Mouse (Mus musculus) kidney, embryonic 15.5 days (tissue): ENCODE measurements at regions not wholly inside any gene's neighbourhood (a gene's known extent, or its start where the extent isn't known, plus 50 kb on each side); places are given as distances from the start of the nearest gene placed in this dataset.

Experiments used
- ATAC-seq: fragments of 200-750 bp; cut with Nextera tagmentation; replicated peaks from 2 replicates; pipeline ENCODE4 v1.8.0; 2017; ENCODE audit warnings: moderate TSS enrichment; ENCODE audit not compliant: low FRiP score
- H3K27ac ChIP-seq: fragments of 300-500 bp; sonication (generic); 2 replicates; pipeline ENCODE4 v1.5.1; 2015; ENCODE audit warnings: mild to moderate bottlenecking, inconsistent platforms
- H3K27me3 ChIP-seq: fragments of 300-500 bp; sonication (generic); 2 replicates; pipeline ENCODE4 v1.6.1; 2015; ENCODE audit warnings: inconsistent platforms
- H3K36me3 ChIP-seq: fragments of 300-500 bp; sonication (generic); 2 replicates; pipeline ENCODE4 v1.6.1; 2015; ENCODE audit warnings: inconsistent platforms
- H3K4me1 ChIP-seq: fragments of 300-500 bp; sonication (generic); 2 replicates; pipeline ENCODE4 v1.6.1; 2015; ENCODE audit warnings: inconsistent platforms
- H3K4me2 ChIP-seq: fragments of 300-500 bp; sonication (generic); 2 replicates; pipeline ENCODE4 v1.6.1; 2015; ENCODE audit warnings: moderate library complexity, mild to moderate bottlenecking, inconsistent platforms
- H3K4me3 ChIP-seq: fragments of 300-500 bp; sonication (generic); replicated peaks from 2 replicates; pipeline ENCODE4 v1.5.1; 2015; ENCODE audit warnings: mild to moderate bottlenecking, inconsistent platforms
- H3K9ac ChIP-seq: fragments of 300-500 bp; sonication (generic); 2 replicates; pipeline ENCODE4 v1.6.1; 2015; ENCODE audit warnings: mild to moderate bottlenecking, inconsistent platforms
- H3K9me3 ChIP-seq: fragments of 300-500 bp; sonication (generic); replicated peaks from 2 replicates; pipeline ENCODE4 v1.6.1; 2016; ENCODE audit warnings: inconsistent platforms
- WGBS: fragments of 180-500 bp; shearing (Covaris S2); methylation state at CpG from one replicate; pipeline ENCODE4 v1.1.7; 2015; ENCODE audit warnings: mixed read lengths; 5-methylcytosine and 5-hydroxymethylcytosine counted together

DNA sequence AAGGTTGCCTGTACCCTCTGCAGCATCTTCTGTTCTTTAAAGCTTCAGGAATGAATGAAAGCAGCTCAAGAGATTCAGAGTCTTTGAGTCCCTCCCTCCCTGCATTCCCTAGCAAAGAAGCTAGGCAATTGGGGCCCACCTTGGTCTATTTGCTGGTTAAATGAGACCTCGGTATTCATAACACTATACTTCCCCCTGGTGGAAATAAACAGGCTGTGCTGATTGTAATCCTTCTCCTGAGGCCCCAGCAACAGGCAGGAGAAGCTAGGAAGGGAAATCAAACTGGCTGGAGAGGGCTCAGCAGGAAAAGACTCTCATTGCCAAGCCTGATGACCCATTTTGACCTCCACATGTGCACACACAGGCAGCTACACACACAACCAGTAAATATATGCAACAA is 137.1 kb downstream of the Sh3bp4 start:
- Histone ChIP-seq H3K4me3 (no peak overlapping the region), H3K27me3 (no peaks in the 10 kb centered on the region), H3K4me2 (no peak overlapping the region), H3K4me1 (no peaks in the 10 kb centered on the region), H3K9me3 (no peaks in the 10 kb centered on the region; the same call in 1 of the 2 replicates), H3K27ac (no peak overlapping the region), H3K36me3 (no peaks in the 10 kb centered on the region), H3K9ac (no peak overlapping the region)
- ATAC-seq = no peak
- WGBS = 13% methylated on average over 1 of the region's 1 CpGs

DNA sequence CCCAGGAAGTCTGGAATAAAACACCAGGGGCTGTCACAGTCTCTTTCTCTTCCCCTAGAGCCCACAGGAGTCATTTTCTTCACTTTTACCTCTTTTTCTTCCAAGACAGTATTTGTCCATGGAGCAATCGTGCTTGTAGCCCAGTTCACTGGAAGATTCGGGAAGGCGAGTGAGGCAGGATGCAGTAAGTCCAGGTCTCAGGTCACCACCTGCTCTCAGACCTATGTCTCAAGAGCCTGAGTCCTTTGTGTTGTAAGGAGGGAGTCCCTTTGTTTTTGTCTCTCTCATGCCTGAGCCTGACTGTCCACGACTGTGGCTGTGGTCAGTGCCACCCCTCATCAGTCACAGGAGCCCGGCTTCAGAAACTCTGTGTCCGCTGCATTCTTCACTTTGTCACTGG is 140.9 kb downstream of the Sh3bp4 start:
- no peak overlapping the region for H3K27ac ChIP-seq
- H3K9me3 ChIP-seq = no peaks in the 10 kb centered on the region
- no peaks in the 10 kb centered on the region for H3K36me3 ChIP-seq
- no peaks in the 10 kb centered on the region for H3K27me3 ChIP-seq
- no peak overlapping the region for H3K9ac ChIP-seq
- no peaks in the 10 kb centered on the region for H3K4me1 ChIP-seq
- no peak overlapping the region for H3K4me3 ChIP-seq
- no peak overlapping the region for H3K4me2 ChIP-seq
- 82% methylated on average over 6 of the region's 6 CpGs for WGBS
- ATAC-seq = no peak

DNA sequence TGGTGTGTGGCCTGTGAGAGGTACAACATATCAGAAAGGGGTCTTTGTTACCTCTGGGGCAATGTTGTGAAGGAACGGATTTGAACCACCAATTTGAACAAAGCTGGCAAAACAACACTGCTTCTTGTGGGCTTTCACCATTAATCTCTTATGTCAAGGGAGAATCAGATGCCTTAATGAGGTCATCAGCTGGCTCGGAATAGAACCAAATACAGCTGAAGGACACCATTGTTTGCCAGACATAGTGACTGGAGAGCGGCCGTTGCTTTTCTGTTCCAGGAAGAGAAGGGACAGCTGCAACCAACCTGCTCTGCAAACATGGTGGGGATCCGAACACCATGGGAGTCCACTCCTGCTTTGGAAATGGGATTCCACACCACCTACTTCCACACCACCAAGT is 158.2 kb downstream of the Sh3bp4 start:
- no peaks in the 10 kb centered on the region for H3K9me3 ChIP-seq
- ATAC-seq = no peak
- H3K27ac ChIP-seq = no peak overlapping the region
- no peaks in the 10 kb centered on the region for H3K36me3 ChIP-seq
- no peak overlapping the region for H3K9ac ChIP-seq
- no peaks in the 10 kb centered on the region for H3K27me3 ChIP-seq
- WGBS = 84% methylated on average over 5 of the region's 5 CpGs
- H3K4me2 ChIP-seq = no peak overlapping the region
- no peaks in the 10 kb centered on the region for H3K4me1 ChIP-seq
- no peak overlapping the region for H3K4me3 ChIP-seq

DNA sequence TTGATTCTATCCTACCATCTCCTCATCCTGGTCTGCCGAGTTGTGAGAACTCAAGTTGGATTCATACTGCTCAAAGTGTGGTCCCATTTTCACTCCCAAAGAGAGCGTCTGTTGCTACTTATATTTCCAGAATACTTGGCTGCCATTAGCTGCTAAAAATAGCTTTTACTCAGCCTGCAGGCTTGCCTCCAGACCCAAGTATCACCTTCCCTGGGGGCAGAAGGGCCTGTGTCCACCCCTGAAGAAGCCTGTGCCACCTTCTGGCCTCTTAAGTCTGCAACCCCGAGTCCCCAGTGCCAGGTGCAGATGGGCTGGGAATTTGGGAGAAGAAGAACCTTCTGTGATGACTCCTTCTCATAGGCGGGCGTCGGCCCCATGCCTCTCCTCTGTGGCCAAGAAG is 161.5 kb downstream of the Sh3bp4 start:
- H3K4me3 ChIP-seq = no peak overlapping the region
- no peaks in the 10 kb centered on the region for H3K27me3 ChIP-seq
- no peak overlapping the region for H3K27ac ChIP-seq
- no peaks in the 10 kb centered on the region for H3K36me3 ChIP-seq
- H3K4me1 ChIP-seq = peaks cover 3% of the 10 kb centered on the region
- WGBS = 86% methylated on average over 6 of the region's 6 CpGs
- ATAC-seq = no peak
- no peak overlapping the region for H3K9ac ChIP-seq
- no peak overlapping the region for H3K4me2 ChIP-seq
- no peaks in the 10 kb centered on the region for H3K9me3 ChIP-seq

DNA sequence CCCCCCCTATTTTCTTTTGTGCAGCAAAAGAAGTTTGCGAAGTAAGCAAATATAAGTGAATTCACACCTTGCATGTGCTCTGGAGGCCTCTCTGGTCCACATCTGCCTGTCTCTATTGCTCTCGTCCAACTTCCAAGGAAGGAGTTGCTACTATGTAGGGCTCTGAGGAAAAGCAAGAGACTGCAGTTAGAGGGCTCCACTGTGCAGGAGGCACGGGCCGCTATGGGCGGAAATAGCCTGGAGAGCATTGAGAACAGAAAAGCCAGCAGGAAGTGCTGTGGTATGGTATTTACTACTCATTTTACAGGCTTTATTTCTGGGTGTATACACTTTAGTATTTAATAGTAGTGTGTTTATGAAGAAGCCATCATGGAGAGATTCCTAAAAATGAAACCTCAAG is 162.2 kb downstream of the Sh3bp4 start:
- no peak for ATAC-seq
- Histone ChIP-seq H3K27ac (no peak overlapping the region), H3K4me2 (no peak overlapping the region), H3K9me3 (no peaks in the 10 kb centered on the region), H3K27me3 (no peaks in the 10 kb centered on the region), H3K9ac (no peak overlapping the region), H3K4me1 (peaks cover 3% of the 10 kb centered on the region), H3K36me3 (no peaks in the 10 kb centered on the region), H3K4me3 (no peak overlapping the region)
- 65% methylated on average over 5 of the region's 5 CpGs for WGBS

DNA sequence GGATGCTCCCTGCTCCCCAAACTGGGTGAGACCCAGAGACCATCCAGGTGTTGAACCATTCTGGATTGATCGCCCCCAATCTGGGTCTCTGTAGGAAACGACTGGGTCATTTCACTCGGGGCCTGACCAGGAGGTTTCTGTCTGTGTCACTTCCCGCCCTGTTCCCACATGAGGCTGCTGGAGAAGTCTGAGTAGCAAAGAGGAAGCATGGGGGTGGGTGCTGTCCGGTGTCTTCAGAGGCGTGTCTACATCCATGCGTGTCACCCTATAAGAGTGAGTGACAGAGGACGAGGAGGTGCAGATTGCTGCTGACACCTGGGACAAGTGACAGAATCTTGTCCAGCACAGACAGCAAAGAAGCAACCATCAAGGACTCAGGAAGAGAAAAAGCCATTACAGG is 164.7 kb downstream of the Sh3bp4 start:
- no peak overlapping the region for H3K27ac ChIP-seq
- no peak overlapping the region for H3K4me2 ChIP-seq
- no peaks in the 10 kb centered on the region for H3K36me3 ChIP-seq
- no peak for ATAC-seq
- H3K4me3 ChIP-seq = no peak overlapping the region
- no peak overlapping the region for H3K9ac ChIP-seq
- H3K4me1 ChIP-seq = peaks cover 3% of the 10 kb centered on the region
- no peaks in the 10 kb centered on the region for H3K27me3 ChIP-seq
- H3K9me3 ChIP-seq = no peaks in the 10 kb centered on the region
- WGBS = 50% methylated on average over 8 of the region's 8 CpGs

DNA sequence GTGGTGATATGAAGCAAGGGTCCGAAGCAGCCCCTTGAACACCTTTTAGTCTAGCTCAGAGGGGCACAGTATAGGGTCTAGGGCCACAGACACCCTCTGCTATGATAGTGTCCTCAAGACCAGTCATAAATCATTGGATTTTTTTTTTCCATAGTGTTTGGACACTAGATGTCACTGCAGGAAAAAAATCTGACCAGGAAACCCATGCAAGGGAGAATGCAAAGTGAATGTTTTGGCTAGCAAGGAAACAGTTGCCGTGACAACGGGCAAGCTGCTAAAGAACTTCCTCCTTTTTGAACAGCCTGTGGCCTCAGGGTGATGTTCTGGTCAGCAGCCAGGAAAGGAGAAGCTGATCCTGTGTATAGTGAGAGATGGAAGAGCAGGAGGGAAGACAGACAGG is 165.1 kb downstream of the Sh3bp4 start:
- no peak overlapping the region for H3K4me2 ChIP-seq
- H3K9me3 ChIP-seq = no peaks in the 10 kb centered on the region
- no peak overlapping the region for H3K27ac ChIP-seq
- peak; percentile 36; the same call in 1 of the 2 replicates for ATAC-seq
- H3K36me3 ChIP-seq = no peaks in the 10 kb centered on the region
- 44% methylated on average over 3 of the region's 3 CpGs for WGBS
- no peak overlapping the region for H3K4me3 ChIP-seq
- peaks cover 3% of the 10 kb centered on the region for H3K4me1 ChIP-seq
- H3K9ac ChIP-seq = no peak overlapping the region
- no peaks in the 10 kb centered on the region for H3K27me3 ChIP-seq

- peaks cover 3% of the 10 kb centered on the region for H3K4me1 ChIP-seq
- no peak overlapping the region for H3K9ac ChIP-seq
- no peak for ATAC-seq
- H3K4me3 ChIP-seq = no peak overlapping the region
- no peaks in the 10 kb centered on the region for H3K9me3 ChIP-seq
- H3K36me3 ChIP-seq = no peaks in the 10 kb centered on the region
- no peak overlapping the region for H3K27ac ChIP-seq
- no peak overlapping the region for H3K4me2 ChIP-seq
- WGBS = 61% methylated on average over 5 of the region's 5 CpGs
- H3K27me3 ChIP-seq = no peaks in the 10 kb centered on the region
Measured at GRCm38 (mm10) chr1:89237696-89238095, 167.5 kb downstream of the Sh3bp4 start.

DNA sequence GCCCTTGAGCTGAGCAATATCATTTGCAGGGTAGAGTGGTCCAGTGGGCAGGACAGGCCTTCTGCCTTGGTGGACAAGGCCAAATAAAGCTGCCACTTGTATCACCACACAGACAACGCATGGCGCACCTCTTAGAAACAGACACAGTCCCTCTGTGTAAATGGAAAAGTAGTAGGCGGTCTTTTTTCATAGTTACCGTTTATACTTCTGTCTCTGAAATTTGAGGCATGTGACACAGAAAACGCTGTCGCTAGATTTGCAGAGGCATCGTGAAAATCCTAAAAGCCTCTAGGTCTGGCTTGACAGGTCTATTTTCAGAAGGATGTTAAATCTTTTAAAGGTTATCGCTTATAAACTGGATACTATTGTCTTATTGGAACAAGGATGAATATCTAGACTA is 174.4 kb downstream of the Sh3bp4 start:
- H3K27me3 ChIP-seq = no peaks in the 10 kb centered on the region
- peaks cover 6% of the 10 kb centered on the region for H3K9me3 ChIP-seq
- H3K9ac ChIP-seq = no peak overlapping the region
- no peak overlapping the region for H3K27ac ChIP-seq
- H3K36me3 ChIP-seq = no peaks in the 10 kb centered on the region
- WGBS = 86% methylated on average over 8 of the region's 8 CpGs
- no peak overlapping the region for H3K4me2 ChIP-seq
- no peak for ATAC-seq
- peaks cover 8% of the 10 kb centered on the region for H3K4me1 ChIP-seq
- no peak overlapping the region for H3K4me3 ChIP-seq

GRCm38 (mm10) chr1:89245202-89246003 is 175.2 kb downstream of the Sh3bp4 start:
- Histone ChIP-seq H3K4me3 (no peak overlapping the region), H3K4me2 (no peak overlapping the region), H3K9ac (no peak overlapping the region), H3K27ac (no peak overlapping the region), H3K36me3 (no peaks in the 10 kb centered on the region), H3K4me1 (peaks cover 8% of the 10 kb centered on the region), H3K9me3 (peaks cover 6% of the 10 kb centered on the region), H3K27me3 (no peaks in the 10 kb centered on the region)
- no peak for ATAC-seq
- WGBS = 31% methylated on average over 11 of the region's 11 CpGs

DNA sequence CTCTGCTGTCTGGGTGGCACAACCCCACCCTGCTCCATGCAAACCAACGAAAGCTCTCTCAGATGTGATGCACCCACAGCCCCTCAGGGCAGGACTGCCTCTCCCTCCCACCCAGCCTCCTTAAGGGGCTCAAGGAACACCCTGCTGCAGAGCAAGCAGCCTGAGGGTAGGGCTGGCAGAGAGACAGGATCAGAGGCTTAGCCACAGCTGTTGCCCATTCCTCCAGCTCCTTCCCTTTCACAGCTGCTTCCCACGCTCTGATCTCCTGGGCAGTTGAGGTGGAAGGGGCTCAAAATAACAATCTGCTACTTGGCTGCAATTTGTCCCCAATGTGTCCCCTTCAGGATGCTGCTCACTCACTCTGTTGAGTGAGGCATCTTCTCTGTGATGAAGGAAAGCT is 181.5 kb downstream of the Sh3bp4 start:
- Histone ChIP-seq H3K9ac (no peak overlapping the region), H3K36me3 (no peaks in the 10 kb centered on the region), H3K27me3 (no peaks in the 10 kb centered on the region), H3K4me2 (no peak overlapping the region), H3K4me3 (no peak overlapping the region), H3K27ac (no peak overlapping the region), H3K9me3 (peaks cover 6% of the 10 kb centered on the region), H3K4me1 (no peaks in the 10 kb centered on the region)
- 24% methylated on average over 2 of the region's 2 CpGs for WGBS
- no peak for ATAC-seq

GRCm38 (mm10) chr1:89252528-89252927 is 182.3 kb downstream of the Sh3bp4 start:
- no peak overlapping the region for H3K4me2 ChIP-seq
- H3K27me3 ChIP-seq = no peaks in the 10 kb centered on the region
- H3K27ac ChIP-seq = no peak overlapping the region
- WGBS = 85% methylated on average over 7 of the region's 7 CpGs
- H3K9me3 ChIP-seq = no peaks in the 10 kb centered on the region
- H3K9ac ChIP-seq = no peak overlapping the region
- no peak overlapping the region for H3K4me3 ChIP-seq
- no peaks in the 10 kb centered on the region for H3K36me3 ChIP-seq
- ATAC-seq = no peak
- no peaks in the 10 kb centered on the region for H3K4me1 ChIP-seq

DNA sequence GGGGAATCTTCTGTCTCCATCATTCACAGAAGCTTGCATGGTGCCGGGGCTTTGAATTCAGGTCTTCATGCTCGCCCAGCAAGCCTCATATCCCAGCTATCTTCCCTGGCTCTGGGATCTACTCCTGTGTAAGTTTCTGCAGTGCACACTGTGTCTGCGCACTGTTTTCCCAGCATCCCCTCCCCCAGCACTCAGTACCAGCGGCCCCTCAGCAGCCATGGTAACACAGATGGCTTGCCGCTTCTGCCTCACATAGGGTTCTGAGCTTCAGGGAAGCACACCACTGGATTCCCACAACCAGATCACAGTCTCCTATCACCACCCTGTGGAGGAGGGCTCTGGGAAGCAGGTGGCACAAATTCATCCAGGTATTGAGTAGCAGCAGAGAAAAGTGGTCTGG is 187.7 kb downstream of the Sh3bp4 start:
- Histone ChIP-seq H3K36me3 (no peaks in the 10 kb centered on the region), H3K4me1 (no peaks in the 10 kb centered on the region)
- WGBS = 69% methylated on average over 5 of the region's 5 CpGs

More for the DNA sequence above, 187.7 kb downstream of the Sh3bp4 start:
- Histone ChIP-seq H3K9ac (no peak overlapping the region), H3K9me3 (no peaks in the 10 kb centered on the region), H3K27ac (no peak overlapping the region), H3K4me2 (no peak overlapping the region), H3K4me3 (no peak overlapping the region), H3K27me3 (no peaks in the 10 kb centered on the region)
- no peak for ATAC-seq
